Mouse (Mus musculus) heart, adult 18-20 months (tissue): ENCODE data around the gene 4833427G06Rik. TPM values are rescaled to one million over a fixed set of nuclear protein-coding genes. Genes with fewer than 3 reads are reported as not detected.

ENCODE experiments used
- DNase-seq, 2 experiments: peaks; one replicate each; pipeline ENCODE4 v3.0.0; 2021 to 2022; ENCODE audit warnings: mixed read lengths in 1 of 2
- microRNA-seq, 2 experiments: library from miRNA; unstranded; fragments of <30 nt; microRNA quantifications; one replicate each; pipeline ENCODE4 v1.2.0; 2022
- total RNA-seq, 2 experiments: library from RNA; stranded (reverse); gene quantifications; 2 replicates each; pipeline ENCODE4 v1.2.3; 2021

4833427G06Rik gene
- total RNA-seq, 2 experiments from 2014 or later: 0.69 TPM; not detected in 1

DNA sequence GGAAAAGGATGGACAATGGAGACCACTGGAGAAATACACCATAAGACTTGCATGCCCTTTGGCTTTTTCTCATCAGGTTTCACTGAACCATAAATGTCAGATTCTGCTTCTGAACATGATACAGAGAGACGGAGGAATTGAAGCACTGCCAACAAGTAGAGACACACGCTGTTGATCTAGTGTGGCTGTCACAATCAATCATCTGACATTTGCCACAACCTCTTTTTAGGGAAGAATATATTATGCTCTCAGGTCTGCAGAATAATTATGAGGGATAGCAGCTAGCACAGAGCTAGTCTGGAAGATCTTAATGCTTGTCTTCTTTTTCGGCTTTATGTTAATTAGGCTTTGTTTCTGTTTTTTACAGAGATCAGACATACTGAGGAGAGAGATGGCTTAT is 33.7 kb downstream of the 4833427G06Rik start:
- no peak for DNase-seq

DNA sequence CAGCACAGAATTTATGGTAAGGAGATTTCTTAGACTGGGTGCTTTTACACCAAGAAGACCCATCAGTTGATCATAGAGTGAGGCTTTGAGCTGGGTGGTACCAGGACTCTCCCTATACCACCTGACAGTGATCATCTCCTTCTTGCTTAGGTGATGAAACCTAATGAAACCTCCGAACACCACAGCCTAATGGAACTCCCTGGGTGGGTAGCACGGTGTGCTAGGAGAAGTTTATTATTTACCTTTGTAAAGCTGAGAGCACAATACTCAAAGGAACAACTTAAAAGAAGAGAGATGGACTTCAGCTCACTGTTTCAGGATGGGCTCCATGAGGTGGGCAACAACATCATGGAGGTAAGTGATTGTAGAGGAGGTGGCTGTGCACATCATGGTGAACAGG is 41.3 kb downstream of the 4833427G06Rik start, which contains the start of gene Btg4:
Gene Btg4, plus strand, starts transcription at position 301 of the 400 bp plus-strand sequence.
- DNase-seq: no peak

DNA sequence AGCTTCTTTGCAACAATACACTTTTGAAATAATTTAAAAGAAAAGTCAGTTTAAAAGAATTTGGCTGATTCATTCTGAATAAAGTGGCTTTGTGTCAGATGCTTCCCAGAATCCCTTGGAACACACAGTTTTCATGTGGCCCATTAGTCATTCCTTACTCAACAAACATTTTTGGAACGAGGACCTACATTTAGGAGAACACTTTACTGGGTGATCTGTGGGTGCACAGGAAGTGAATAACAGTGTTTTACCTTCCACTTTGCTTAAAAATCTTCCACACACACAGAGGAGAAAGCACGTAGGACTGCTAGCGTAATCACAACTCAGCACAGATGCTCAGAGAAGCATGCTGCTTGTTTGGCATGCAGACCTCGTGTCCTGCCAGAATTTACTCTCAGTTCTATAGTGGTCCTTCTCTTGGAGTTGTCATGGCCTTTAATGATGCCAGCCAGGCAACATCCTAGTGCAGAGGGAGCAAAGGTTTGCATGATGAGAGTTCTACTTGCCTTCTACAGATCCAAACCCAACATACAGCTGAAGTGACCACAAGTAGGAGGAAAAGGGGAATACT is 42.8 kb downstream of the 4833427G06Rik start:
- peak; percentile 15 to 16 for DNase-seq

DNA sequence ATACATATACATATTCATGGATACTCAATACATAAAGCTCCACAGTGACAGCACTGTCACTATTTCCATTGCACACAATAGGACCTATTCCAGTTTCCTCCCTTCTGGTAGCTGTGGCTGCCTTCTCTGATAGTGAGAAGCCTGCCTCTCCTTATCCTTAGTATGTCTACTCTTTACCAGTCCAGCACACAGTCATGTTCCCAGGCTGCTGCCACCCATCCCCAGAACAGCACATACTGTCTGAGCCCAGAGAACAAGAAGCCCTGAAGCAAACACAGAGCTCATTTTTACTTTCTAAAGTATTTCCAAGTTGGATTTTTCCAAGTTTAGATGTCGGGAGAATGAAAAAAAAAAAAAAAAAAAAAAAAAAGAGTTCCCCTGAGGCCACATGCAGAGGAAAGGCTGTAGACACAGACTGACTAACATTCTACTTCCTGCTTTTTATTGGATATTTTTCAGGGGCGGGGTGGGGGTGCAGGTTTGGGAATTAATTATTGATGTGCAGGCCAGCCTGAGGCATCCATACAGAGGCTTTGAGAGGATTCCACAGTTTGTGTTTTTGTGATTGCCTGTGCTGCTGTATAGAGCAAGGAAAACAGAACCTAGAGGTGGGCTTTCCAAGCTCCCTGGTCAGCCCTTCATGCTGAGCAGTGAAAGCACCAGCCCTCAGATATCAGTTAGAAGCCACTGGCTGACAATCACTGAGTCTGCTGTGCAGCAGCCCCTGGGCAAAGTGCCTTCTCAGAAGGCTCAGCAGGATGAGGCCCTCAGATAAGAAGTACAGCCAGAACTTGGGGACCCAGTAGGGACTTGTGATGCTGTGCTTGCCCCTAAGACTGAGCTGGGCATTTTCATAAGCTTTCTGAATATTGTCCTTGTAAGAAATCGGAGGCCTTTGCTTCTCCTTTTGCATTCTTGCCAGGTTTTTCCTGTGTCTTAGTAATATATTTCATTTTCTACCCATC is 45.2 kb downstream of the 4833427G06Rik start:
- peak; percentile 45 to 56 for DNase-seq

DNA sequence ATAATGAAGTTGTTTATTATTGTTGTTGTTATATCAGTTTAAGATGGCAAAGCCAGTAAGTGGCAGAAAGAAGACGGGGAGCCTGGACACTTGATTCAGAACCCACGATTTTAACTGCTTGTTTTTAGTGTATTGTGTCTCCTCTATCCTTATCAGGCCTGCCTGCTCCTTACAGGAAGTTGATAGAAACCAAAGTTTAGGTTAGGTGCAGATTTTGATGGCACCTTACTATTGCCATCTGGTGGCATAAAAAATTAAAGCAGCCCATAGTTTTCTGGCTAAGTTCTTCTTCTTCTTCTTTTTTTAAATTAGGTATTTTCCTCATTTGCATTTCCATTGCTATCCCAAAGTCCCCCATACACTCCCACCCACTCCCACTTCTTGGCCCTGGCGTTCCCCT is 49.7 kb downstream of the 4833427G06Rik start:
- peak in 1 of 2 experiments; percentile 22 for DNase-seq

DNA sequence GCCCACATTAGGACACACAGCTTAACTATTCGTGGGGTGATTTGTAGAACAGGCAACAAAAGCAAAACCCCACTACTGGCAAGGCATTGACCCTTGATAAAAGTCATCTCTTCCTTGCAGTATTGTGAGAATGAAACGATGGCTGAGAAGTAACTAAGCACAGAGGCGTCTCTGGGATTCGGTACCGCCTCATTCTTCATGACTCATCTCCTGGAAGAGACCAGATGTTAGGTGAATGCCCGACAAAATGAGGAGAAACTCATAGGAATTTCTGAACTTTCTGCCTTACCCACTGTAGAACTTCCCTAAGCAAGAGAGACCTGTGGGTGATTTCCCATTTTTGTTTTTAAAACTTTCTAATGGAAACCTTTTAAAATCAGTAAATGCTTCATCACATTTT is 59.7 kb downstream of the 4833427G06Rik start:
- no peak for DNase-seq

DNA sequence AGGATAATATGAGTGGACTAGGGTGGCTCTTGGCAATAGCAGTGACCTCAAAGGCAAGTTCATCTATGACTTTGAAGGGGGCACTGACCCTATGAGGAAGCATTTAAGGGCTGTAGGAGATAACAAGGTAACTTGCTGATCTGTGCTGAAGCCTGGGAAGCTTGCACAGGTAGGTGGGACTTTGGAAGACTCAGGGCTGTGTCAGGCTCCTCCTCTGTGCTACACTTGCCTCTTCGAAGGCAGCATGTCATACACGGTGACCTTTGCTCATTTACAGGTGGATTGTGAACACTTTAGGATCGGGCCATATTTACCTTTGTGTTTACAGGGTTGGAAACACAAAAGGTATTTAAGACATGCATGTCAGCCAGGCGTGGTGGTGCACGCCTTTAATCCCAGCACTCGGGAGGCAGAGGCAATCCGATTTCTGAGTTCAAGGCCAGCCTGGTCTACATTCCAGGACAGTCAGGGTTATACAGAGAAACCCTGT is 60.3 kb downstream of the 4833427G06Rik start:
- DNase-seq: no peak

DNA sequence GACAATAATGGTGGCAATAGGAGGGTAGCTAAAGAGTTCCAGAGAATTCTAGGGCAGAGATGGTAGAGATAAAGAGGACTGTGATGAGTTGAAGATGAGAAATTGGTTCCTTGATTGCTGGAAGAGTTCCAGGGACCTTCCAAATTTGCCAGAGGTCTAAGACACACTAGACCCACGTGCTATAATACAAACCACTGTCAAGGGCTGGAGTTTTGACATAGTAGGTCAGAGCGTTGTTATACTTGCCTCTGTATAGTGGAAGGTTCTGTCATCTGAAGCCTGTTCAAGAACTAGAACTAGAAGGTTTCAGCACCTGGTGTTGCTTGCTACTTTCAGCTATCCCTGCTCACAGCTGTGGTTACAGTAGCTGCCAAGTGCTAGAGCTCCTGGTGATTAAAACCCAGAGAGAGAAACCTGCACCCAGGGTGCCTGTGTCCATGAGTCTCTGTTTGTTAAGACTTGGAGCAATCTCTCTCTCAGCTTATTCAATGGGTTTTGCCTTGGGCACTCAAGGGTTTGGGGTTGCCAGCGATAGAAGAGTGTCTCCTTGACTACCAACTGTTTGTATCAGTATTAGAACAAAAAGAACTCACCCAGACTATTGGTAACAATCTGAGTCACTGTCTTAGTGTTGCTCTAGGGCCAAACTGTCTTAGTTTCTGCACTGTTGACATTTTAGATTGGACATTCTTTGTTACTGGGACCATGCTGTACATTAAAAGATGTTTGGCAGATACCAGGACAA is 68.9 kb downstream of the 4833427G06Rik start:
- no peak for DNase-seq

DNA sequence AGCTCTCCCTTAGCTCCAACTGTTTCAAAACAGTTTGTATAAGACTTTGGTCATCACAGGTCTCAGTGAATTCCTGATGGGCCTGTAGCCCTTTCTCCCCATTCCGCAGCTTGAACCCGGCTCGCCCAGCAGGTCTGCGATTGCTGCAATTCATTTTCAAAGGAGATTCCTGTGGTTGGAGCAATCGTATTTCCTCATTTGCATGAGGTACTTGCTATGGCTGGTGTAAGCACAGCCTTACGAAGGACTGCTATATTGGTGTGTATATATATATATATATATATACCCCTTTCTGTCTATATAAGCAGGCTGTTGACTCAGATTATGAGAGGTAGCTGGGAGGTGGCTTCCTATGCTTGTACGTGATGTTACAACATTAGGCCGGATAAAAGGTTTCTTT is 69.6 kb downstream of the 4833427G06Rik start:
- no peak for DNase-seq

DNA sequence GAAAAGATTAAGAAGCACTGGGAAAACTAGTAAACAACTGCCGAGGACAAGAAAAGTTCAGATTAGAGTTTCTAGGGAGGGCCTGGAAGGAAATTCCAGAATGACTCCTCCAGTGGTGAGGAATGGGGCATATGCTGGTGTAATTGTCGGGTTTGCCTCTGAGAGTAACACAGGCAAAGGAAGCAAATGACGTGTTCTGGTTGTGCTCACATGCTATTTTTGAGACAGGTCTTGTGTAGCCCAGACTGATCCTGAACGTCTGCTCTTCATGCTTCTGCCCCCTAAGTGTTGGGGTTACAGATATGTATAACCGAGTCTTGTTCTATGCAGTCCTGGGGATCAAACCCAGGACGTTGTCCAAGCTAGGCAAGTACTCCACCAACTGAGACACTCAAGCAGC is 70.3 kb downstream of the 4833427G06Rik start:
- no peak for DNase-seq

Small RNA genes lying within 50 kb of the gene (microRNA-seq; reads per million reads assigned to microRNA genes)
- 5.1 to 19.0 reads per million in 2 experiments for gene Mir34b
- gene Mir34c: 135 to 451 reads per million in 2 experiments

Other genes with a start within 250 kb of the 4833427G06Rik start
- 10 to 100 TPM; 27.6 to 34.6 TPM for gene Sik2, start 93.0 kb downstream of the 4833427G06Rik start, total RNA-seq
- gene Btg4, start 41.2 kb downstream of the 4833427G06Rik start, total RNA-seq: not detected
- gene Layn, start 25.0 kb downstream of the 4833427G06Rik start, total RNA-seq: 1 to 10 TPM; 5.5 to 5.9 TPM
- under 1 TPM in 1 of 2 experiments, not detected in 1; 0.03 TPM for gene Gm32742, start 63.4 kb upstream of the 4833427G06Rik start, total RNA-seq
- 1 to 10 TPM in 1 of 2 experiments, under 1 TPM in 1; 0.72 to 5.1 TPM for gene Pou2af1, start 111.6 kb upstream of the 4833427G06Rik start, total RNA-seq
- gene Colca2, start 176.5 kb upstream of the 4833427G06Rik start, total RNA-seq: 1 to 10 TPM; 1.3 to 2.0 TPM
- not detected for gene 1810046K07Rik, start 226.8 kb upstream of the 4833427G06Rik start, total RNA-seq